Mouse (Mus musculus) embryonic facial prominence, embryonic 15.5 days (tissue): ENCODE data around the gene Tet2. TPM values are rescaled to one million over a fixed set of nuclear protein-coding genes. Genes with fewer than 3 reads are reported as not detected.
"Not testable (repeated sequence)": the region's sequence is repeated elsewhere in the genome, so short reads cannot be mapped to it uniquely, and the experiment has no call there.

Experiments used
- ATAC-seq: fragments of 200-750 bp; cut with Nextera tagmentation; 2 replicates; pipeline ENCODE4 v1.8.0; 2017; ENCODE audit warnings: low read depth, moderate TSS enrichment; ENCODE audit not compliant: insufficient number of reproducible peaks, low FRiP score, low TSS enrichment
- H3K27ac ChIP-seq: fragments of 300-500 bp; sonication (generic); replicated peaks from 2 replicates; pipeline ENCODE4 v1.5.1; 2015; ENCODE audit warnings: mild to moderate bottlenecking, inconsistent platforms
- H3K27me3 ChIP-seq: fragments of 300-500 bp; sonication (generic); 2 replicates; pipeline ENCODE4 v1.6.1; 2015; ENCODE audit warnings: inconsistent platforms
- H3K36me3 ChIP-seq: fragments of 300-500 bp; sonication (generic); 2 replicates; pipeline ENCODE4 v1.6.1; 2015; ENCODE audit warnings: mild to moderate bottlenecking, inconsistent platforms
- H3K4me1 ChIP-seq: fragments of 300-500 bp; sonication (generic); 2 replicates; pipeline ENCODE4 v1.6.1; 2015; ENCODE audit warnings: inconsistent platforms
- H3K4me2 ChIP-seq: fragments of 300-500 bp; sonication (generic); replicated peaks from 2 replicates; pipeline ENCODE4 v1.6.1; 2015; ENCODE audit warnings: mild to moderate bottlenecking, inconsistent platforms
- H3K4me3 ChIP-seq: fragments of 300-500 bp; sonication (generic); replicated peaks from 2 replicates; pipeline ENCODE4 v1.5.1; 2015; ENCODE audit warnings: mild to moderate bottlenecking, inconsistent platforms
- H3K9ac ChIP-seq: fragments of 300-500 bp; sonication (generic); 2 replicates; pipeline ENCODE4 v1.6.1; 2015; ENCODE audit warnings: inconsistent platforms
- H3K9me3 ChIP-seq: fragments of 300-500 bp; sonication (generic); replicated peaks from 2 replicates; pipeline ENCODE4 v1.6.1; 2016; ENCODE audit warnings: inconsistent platforms
- WGBS: fragments of 180-500 bp; shearing (Covaris S2); methylation state at CpG from one replicate; pipeline ENCODE4 v1.1.7; 2015; 5-methylcytosine and 5-hydroxymethylcytosine counted together
- polyA plus RNA-seq: library from polyadenylated mRNA; unstranded; fragments of >200 nt; fragmentation: Nextera tagmentation; extraction: Ambion mirVana; gene quantifications from 2 replicates; pipeline ENCODE4 v1.2.1, GENCODE M21; 2015

Tet2 gene
- 17.4 and 18.4 TPM in 2 replicates for polyA plus RNA-seq

GRCm38 (mm10) chr3:133544551-133545303, at the start of gene Tet2:
Tet2 (minus strand) TSS chr3:133545139.
- under 1% methylated on average over 58 of the region's 73 CpGs for WGBS
- H3K9ac ChIP-seq: peak within 1 kb of the TSS; percentile 85
- no peaks in the 10 kb centered on the region for H3K27me3 ChIP-seq
- H3K36me3 ChIP-seq: no peaks in the 10 kb centered on the region
- peak within 1 kb of the TSS; percentile 78 for H3K4me3 ChIP-seq
- H3K27ac ChIP-seq: peak within 1 kb of the TSS; percentile 98
- peak; percentile 68 for ATAC-seq
- no peaks in the 10 kb centered on the region for H3K9me3 ChIP-seq
- peak within 1 kb of the TSS; percentile 72 for H3K4me2 ChIP-seq
- H3K4me1 ChIP-seq: 0 out of 2 replicates have a peak, but pooled peaks cover 7% of the 10 kb centered on the region

DNA sequence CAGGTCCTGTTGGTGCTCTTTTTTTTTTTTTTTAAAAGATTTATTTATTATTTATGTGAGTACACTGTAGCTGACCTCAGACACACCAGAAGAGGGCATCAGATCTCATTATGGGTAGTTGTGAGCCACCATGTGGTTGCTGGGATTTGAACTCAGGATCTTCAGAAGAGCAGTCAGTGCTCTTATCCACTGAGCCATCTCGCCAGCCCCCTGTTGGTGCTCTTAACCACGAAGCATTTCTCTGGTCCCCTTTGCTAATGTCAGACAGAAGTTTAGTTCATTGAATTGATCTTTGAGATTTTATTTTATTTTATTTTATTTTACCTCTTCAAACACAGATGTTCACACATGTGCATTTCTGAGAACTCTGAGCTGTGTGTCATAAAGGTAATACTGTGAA, 48.1 kb upstream of the Tet2 start:
- not testable (repeated sequence) for H3K9ac ChIP-seq, H3K27ac ChIP-seq, H3K36me3 ChIP-seq, H3K4me3 ChIP-seq, H3K9me3 ChIP-seq, H3K4me1 ChIP-seq, H3K4me2 ChIP-seq, H3K27me3 ChIP-seq, ATAC-seq
- WGBS: 81% methylated on average over 2 of the region's 2 CpGs

GRCm38 (mm10) chr3:133590506-133591152, 45.7 kb upstream of the Tet2 start:
- H3K27ac ChIP-seq: no peak overlapping the region
- no peak overlapping the region for H3K4me2 ChIP-seq
- H3K9ac ChIP-seq: no peak overlapping the region
- no peak for ATAC-seq
- H3K36me3 ChIP-seq: no peaks in the 10 kb centered on the region
- H3K4me1 ChIP-seq: no peaks in the 10 kb centered on the region
- H3K9me3 ChIP-seq: no peaks in the 10 kb centered on the region
- no peak overlapping the region for H3K4me3 ChIP-seq
- no peaks in the 10 kb centered on the region for H3K27me3 ChIP-seq
- 76% methylated on average over 7 of the region's 7 CpGs for WGBS

DNA sequence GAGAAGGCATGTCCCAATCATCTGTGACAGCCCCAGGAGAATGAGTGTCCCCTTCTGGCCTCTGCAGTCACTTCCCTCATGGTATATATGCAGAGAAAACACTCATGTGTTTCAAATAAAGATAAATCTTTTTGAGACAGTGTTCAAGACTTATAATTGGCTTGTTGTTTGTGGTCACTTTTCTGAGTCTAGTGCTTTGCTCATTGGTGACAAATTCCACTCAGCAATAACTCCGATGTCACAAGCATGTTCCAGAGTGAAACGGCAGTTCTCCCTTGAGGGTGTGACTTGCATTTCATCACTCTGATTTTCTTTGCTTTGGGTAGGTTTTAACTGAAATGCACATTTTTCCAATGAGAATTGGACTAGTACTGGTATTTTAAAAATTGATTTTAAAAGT, 40.1 kb upstream of the Tet2 start:
- Histone ChIP-seq H3K4me3 (no peak overlapping the region), H3K4me1 (no peaks in the 10 kb centered on the region), H3K36me3 (no peaks in the 10 kb centered on the region), H3K27me3 (no peaks in the 10 kb centered on the region), H3K4me2 (no peak overlapping the region), H3K9ac (no peak overlapping the region), H3K27ac (no peak overlapping the region), H3K9me3 (no peaks in the 10 kb centered on the region)
- 44% methylated on average over 2 of the region's 2 CpGs for WGBS
- ATAC-seq: no peak

DNA sequence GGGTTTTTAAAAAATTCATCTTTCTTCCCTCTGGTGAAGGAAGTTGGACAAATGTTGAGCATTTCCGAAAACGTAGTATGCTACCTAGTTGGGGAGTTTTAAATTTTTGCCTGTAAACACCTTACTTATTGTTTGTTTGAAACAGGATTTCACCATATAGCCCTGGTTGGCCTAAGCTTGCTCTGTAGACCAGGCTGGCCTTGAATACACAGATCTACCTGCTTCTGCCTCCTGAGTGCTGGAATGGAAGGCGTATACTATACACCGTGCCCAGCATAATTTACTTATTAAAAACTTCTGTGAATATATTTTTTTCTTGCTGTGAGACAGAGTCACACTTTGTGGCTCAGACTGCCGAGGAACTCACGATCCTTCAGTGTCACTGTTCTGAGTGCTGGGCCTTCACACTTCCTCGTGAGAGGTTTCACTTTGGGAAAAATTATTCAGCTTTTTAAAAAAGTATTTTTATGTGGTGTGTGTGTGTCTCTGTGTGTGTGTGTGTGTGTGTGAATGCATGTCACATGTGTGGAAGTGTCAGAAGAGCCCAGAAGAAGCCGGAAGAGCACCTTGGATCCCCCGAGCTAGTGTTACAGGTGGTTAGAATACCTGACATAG, 38.6 kb upstream of the Tet2 start:
- H3K4me2 ChIP-seq: no peak overlapping the region
- H3K9ac ChIP-seq: no peak overlapping the region
- H3K4me3 ChIP-seq: no peak overlapping the region
- no peaks in the 10 kb centered on the region for H3K9me3 ChIP-seq
- no peak for ATAC-seq
- peaks cover 6% of the 10 kb centered on the region; the same call in 1 of the 2 replicates for H3K4me1 ChIP-seq
- no peaks in the 10 kb centered on the region for H3K27me3 ChIP-seq
- H3K36me3 ChIP-seq: no peaks in the 10 kb centered on the region
- H3K27ac ChIP-seq: no peak overlapping the region
- WGBS: 76% methylated on average over 9 of the region's 9 CpGs

GRCm38 (mm10) chr3:133582969-133583368, 38.0 kb upstream of the Tet2 start:
- Histone ChIP-seq H3K27me3 (no peaks in the 10 kb centered on the region), H3K36me3 (no peaks in the 10 kb centered on the region), H3K27ac (no peak overlapping the region), H3K4me1 (peaks cover 6% of the 10 kb centered on the region; the same call in 1 of the 2 replicates), H3K4me2 (no peak overlapping the region), H3K9ac (no peak overlapping the region), H3K4me3 (no peak overlapping the region), H3K9me3 (no peaks in the 10 kb centered on the region)
- no peak for ATAC-seq
- 65% methylated on average over 4 of the region's 4 CpGs for WGBS

GRCm38 (mm10) chr3:133582096-133582495, 37.2 kb upstream of the Tet2 start:
- WGBS: 71% methylated on average over 5 of the region's 5 CpGs
- no peak overlapping the region for H3K27ac ChIP-seq
- H3K36me3 ChIP-seq: no peaks in the 10 kb centered on the region
- no peak overlapping the region for H3K4me2 ChIP-seq
- H3K4me3 ChIP-seq: no peak overlapping the region
- ATAC-seq: no peak
- no peak overlapping the region for H3K9ac ChIP-seq
- H3K4me1 ChIP-seq: peaks cover 6% of the 10 kb centered on the region; the same call in 1 of the 2 replicates
- no peaks in the 10 kb centered on the region for H3K9me3 ChIP-seq
- H3K27me3 ChIP-seq: no peaks in the 10 kb centered on the region

DNA sequence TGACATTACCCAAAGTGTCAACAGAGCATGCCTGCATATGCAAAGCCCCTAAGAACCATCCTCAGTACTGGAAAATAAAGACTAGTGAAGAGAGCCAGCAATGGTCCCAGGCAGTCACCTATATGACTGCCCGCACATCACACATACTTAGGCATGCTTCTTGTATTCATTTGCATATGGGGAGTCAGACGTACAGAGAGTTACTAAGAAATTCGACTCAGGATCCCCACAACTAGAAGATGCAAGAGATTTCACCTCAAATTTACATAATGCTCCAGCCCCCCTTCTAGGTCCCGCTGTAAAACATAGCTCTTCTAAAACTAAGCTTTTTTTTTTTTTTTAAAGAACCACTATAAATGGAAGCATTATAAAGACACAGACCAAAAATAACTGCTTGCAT, 36.6 kb upstream of the Tet2 start:
- H3K4me3 ChIP-seq: no peak overlapping the region
- no peaks in the 10 kb centered on the region for H3K36me3 ChIP-seq
- H3K4me2 ChIP-seq: no peak overlapping the region
- WGBS: 71% methylated on average over 4 of the region's 4 CpGs
- H3K27ac ChIP-seq: no peak overlapping the region
- no peaks in the 10 kb centered on the region for H3K9me3 ChIP-seq
- no peak overlapping the region for H3K9ac ChIP-seq
- H3K4me1 ChIP-seq: peaks cover 6% of the 10 kb centered on the region; the same call in 1 of the 2 replicates
- H3K27me3 ChIP-seq: no peaks in the 10 kb centered on the region
- no peak for ATAC-seq

DNA sequence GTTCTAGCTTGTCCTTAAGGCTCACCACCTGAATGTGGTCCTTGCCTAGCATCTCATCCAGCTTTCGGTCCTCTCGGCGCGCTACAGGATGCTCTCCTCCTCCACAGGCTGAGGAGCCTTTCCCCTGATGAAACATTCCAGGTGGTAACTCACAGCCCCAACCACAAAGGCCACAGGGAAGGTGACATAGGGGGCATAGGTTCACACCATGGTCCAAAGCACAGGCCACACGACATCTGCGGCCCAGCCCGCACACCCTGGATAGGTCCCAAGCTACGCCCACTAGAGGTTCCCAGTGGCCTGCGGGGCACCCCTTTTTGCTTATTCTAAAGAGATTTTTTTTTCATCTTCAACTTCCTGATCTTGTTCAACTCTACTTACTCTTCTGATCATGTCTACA, 34.7 kb upstream of the Tet2 start:
- Histone ChIP-seq H3K27ac (no peak overlapping the region), H3K4me2 (no peak overlapping the region), H3K9me3 (no peaks in the 10 kb centered on the region), H3K4me3 (no peak overlapping the region), H3K36me3 (no peaks in the 10 kb centered on the region), H3K27me3 (no peaks in the 10 kb centered on the region), H3K4me1 (peaks cover 6% of the 10 kb centered on the region; the same call in 1 of the 2 replicates), H3K9ac (no peak overlapping the region)
- ATAC-seq: no peak; the same call in 1 of the 2 replicates
- WGBS: 79% methylated on average over 9 of the region's 9 CpGs

GRCm38 (mm10) chr3:133579140-133579539, 34.2 kb upstream of the Tet2 start:
- Histone ChIP-seq H3K9me3 (no peaks in the 10 kb centered on the region), H3K4me3 (no peak overlapping the region), H3K4me2 (no peak overlapping the region), H3K9ac (no peak overlapping the region), H3K4me1 (peaks cover 6% of the 10 kb centered on the region; the same call in 1 of the 2 replicates), H3K36me3 (no peaks in the 10 kb centered on the region), H3K27ac (no peak overlapping the region), H3K27me3 (no peaks in the 10 kb centered on the region)
- ATAC-seq: no peak; the same call in 1 of the 2 replicates
- WGBS: 21% methylated on average over 9 of the region's 9 CpGs

- no peak overlapping the region for H3K4me3 ChIP-seq
- no peak overlapping the region for H3K4me2 ChIP-seq
- H3K36me3 ChIP-seq: no peaks in the 10 kb centered on the region
- 76% methylated on average over 6 of the region's 6 CpGs for WGBS
- no peaks in the 10 kb centered on the region for H3K9me3 ChIP-seq
- H3K9ac ChIP-seq: no peak overlapping the region
- peaks cover 6% of the 10 kb centered on the region; the same call in 1 of the 2 replicates for H3K4me1 ChIP-seq
- ATAC-seq: no peak
- no peaks in the 10 kb centered on the region for H3K27me3 ChIP-seq
- H3K27ac ChIP-seq: no peak overlapping the region
Observed at GRCm38 (mm10) chr3:133574969-133575368, 30.0 kb upstream of the Tet2 start.
